Mouse (Mus musculus): ENCODE data around the gene Limch1. TPM values are rescaled to one million over a fixed set of nuclear protein-coding genes. Genes with fewer than 3 reads are reported as not detected.

The Limch1 gene
- polyA plus RNA-seq, 1 experiment from 2014 or later, result 115 TPM

DNA sequence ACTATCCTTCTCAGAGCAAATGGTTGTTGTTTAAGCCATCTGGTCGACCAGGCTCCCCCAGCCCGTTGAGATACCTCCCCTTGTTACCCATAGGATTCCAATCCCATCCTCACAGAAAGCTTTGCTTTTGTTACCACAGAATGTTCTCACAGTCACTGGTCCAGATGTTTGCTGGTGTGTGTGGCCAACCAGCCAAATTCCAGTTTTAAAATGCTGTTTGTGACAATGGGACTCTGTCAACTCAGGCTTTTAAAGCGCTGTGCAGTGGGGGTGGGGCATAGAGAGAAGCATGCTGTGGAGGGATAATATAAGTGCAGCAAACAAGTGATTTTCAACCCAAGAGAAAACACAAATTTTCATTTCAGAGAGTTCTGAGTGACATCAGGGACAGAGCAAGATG, 43.4 kb downstream of the Limch1 start:
- Histone ChIP-seq H3K4me2 (no peak overlapping the region), H3K9me3 (no peaks in the 10 kb centered on the region), H3K27me3 (no peaks in the 10 kb centered on the region), H3K4me1 (peaks cover 15% of the 10 kb centered on the region), H3K36me3 (no peaks in the 10 kb centered on the region), H3K27ac (no peak overlapping the region), H3K9ac (no peak overlapping the region), H3K4me3 (no peak overlapping the region)
- no peak for ATAC-seq (ENCODE audit: insufficient number of reproducible peaks, insufficient read depth, low FRiP score, low TSS enrichment, low read depth)
- 66% methylated on average over 3 of the region's 3 CpGs for WGBS

DNA sequence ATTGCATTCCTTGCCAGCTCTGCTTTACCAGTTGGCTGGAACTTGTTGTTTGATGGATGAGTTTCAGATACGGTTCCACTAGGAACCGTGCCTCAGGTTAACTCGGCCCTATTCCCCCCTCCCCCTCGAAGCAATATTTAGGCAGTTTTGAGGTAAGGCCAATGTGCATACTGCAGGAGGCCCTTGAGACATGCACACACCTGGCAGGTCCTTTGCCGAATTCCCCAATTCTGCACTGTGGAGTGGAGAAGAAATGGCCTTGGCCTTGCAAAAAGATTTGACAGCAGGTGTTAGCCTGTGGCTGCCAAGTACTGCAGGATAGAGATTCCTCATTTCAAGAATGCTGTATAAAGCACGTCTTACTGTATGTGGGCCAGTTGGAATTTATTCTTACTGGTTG, 45.5 kb downstream of the Limch1 start:
- Histone ChIP-seq H3K27me3 (no peaks in the 10 kb centered on the region), H3K4me3 (no peak overlapping the region), H3K27ac (no peak overlapping the region), H3K9ac (no peak overlapping the region), H3K9me3 (no peaks in the 10 kb centered on the region), H3K36me3 (no peaks in the 10 kb centered on the region), H3K4me2 (no peak overlapping the region), H3K4me1 (peaks cover 6% of the 10 kb centered on the region)
- WGBS, result 70% methylated on average over 6 of the region's 6 CpGs
- no peak for ATAC-seq (ENCODE audit: insufficient number of reproducible peaks, insufficient read depth, low FRiP score, low TSS enrichment, low read depth)

DNA sequence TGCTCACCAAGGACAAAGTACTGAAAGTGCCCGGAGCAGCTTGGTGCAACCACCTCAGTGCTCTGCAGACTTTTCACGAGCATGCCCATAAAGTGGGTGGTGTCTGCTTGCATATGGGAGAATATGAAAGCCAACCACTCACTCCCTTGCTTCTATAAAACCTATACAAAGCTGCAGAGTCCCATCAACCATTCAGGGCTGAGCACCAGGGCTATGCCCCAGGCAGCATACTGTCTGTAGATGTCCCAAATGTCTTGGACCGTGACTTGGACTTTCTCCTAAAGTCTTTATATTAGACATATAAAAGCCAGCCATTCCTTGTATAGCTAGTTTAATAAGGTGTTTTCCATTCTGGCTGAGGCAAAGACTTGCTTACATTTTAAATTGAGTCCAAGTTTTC, 47.6 kb downstream of the Limch1 start:
- H3K4me2 ChIP-seq, result no peak overlapping the region
- no peaks in the 10 kb centered on the region for H3K9me3 ChIP-seq
- H3K27ac ChIP-seq, result no peak overlapping the region
- H3K4me1 ChIP-seq, result peaks cover 10% of the 10 kb centered on the region
- no peak for ATAC-seq (ENCODE audit: insufficient number of reproducible peaks, insufficient read depth, low FRiP score, low TSS enrichment, low read depth)
- 90% methylated on average over 3 of the region's 3 CpGs for WGBS
- H3K9ac ChIP-seq, result no peak overlapping the region
- H3K36me3 ChIP-seq, result no peaks in the 10 kb centered on the region
- no peaks in the 10 kb centered on the region for H3K27me3 ChIP-seq
- H3K4me3 ChIP-seq, result no peak overlapping the region

DNA sequence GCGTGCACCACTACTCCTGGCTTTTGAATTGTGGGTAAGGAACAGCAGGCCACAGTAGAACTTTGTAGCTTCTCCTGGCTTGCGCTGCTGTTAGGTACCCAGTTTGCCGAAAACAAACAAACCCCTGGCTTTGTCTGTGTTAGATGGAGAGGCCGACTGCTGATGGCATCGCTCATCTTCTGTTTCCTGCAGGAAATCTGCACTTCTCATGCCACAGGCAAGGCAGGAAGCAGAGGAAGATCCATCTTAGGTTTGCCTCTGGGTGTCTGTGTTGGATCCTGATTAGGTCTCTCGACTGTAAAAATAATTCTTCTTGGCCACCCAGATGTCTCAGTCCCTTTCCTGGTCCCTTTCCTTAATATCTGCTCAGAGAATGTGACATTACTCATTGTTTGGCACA, 51.7 kb downstream of the Limch1 start:
- no peak for ATAC-seq (ENCODE audit: insufficient number of reproducible peaks, insufficient read depth, low FRiP score, low TSS enrichment, low read depth)
- H3K9me3 ChIP-seq, result no peaks in the 10 kb centered on the region
- peaks cover 35% of the 10 kb centered on the region for H3K4me1 ChIP-seq
- 69% methylated on average over 6 of the region's 6 CpGs for WGBS
- H3K36me3 ChIP-seq, result no peaks in the 10 kb centered on the region
- H3K4me3 ChIP-seq, result no peak overlapping the region
- no peak overlapping the region for H3K9ac ChIP-seq
- no peaks in the 10 kb centered on the region for H3K27me3 ChIP-seq
- H3K4me2 ChIP-seq, result no peak overlapping the region
- no peak overlapping the region for H3K27ac ChIP-seq

DNA sequence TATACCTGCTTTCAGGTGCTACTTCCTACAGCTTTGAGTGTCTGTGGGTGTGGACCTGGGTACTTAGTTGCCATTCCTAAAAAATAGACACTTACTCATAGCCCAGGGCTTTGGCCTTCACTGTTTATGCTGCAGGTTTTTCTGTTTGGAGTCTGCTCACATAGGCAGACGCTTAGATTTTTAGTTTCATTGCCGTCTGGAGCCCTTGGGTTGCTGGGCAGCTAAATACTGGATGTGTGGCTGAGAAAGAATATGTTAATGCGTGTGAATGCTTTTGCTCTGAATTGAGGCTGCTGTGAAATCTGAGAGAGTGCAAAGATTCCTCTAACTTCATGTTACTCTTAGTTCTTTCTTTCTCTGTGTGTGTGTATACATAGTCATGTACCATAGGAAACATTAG, 52.5 kb downstream of the Limch1 start:
- H3K9me3 ChIP-seq, result no peaks in the 10 kb centered on the region

DNA sequence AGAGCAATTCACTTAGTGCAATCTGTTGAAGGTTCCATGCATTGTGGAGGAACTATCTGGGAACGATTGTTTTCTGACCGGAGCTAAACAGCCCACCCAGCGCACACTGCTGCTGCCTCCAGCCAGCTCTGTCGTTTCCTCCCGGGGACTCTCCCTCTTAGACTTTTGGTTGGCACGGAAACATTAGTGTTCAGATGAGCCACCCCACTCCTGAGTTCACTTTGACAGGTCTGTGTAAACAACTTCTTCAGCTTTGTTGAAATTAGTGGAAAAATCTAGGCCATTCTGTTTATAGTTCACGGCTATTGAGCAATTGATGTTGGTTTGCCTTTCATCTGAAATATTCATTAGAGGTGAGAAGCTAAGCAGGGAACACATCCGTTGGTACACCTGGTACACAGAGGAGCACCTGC, 53.0 kb downstream of the Limch1 start:
- ATAC-seq (ENCODE audit: insufficient number of reproducible peaks, insufficient read depth, low FRiP score, low TSS enrichment, low read depth), result no peak
- Histone ChIP-seq H3K36me3 (no peaks in the 10 kb centered on the region), H3K4me3 (no peak overlapping the region), H3K4me1 (peaks cover 37% of the 10 kb centered on the region), H3K9me3 (no peaks in the 10 kb centered on the region), H3K4me2 (no peak overlapping the region), H3K27me3 (no peaks in the 10 kb centered on the region), H3K27ac (peak overlapping the region; percentile 60), H3K9ac (no peak overlapping the region)
- 32% methylated on average over 8 of the region's 8 CpGs for WGBS

More for the DNA sequence above, 52.5 kb downstream of the Limch1 start:
- Histone ChIP-seq H3K36me3 (no peaks in the 10 kb centered on the region), H3K9ac (no peak overlapping the region), H3K27me3 (no peaks in the 10 kb centered on the region), H3K4me3 (no peak overlapping the region), H3K27ac (peak overlapping the region; percentile 60), H3K4me1 (peaks cover 37% of the 10 kb centered on the region), H3K4me2 (no peak overlapping the region)
- 40% methylated on average over 3 of the region's 3 CpGs for WGBS
- ATAC-seq (ENCODE audit: insufficient number of reproducible peaks, insufficient read depth, low FRiP score, low TSS enrichment, low read depth), result no peak

DNA sequence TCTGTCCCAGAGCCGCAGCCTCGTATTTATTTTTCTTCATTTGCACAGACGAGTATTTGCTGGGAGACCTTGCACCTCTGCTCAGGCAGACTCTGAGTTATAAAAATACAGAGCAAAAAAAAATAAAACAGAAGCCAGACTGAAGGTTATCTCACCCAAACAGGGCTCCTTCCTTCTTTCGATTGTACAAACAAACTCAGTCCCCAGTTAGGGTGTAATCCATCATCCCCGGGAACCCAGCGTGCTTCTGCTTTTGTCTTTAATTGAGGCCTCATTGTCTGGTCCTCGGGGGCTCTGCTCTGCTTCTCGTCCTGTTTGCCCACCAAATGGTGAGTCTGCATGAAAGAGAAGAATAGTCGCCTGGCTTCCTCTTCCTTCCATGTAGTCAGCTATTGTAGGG, 54.6 kb downstream of the Limch1 start:
- H3K9me3 ChIP-seq, result no peaks in the 10 kb centered on the region
- 36% methylated on average over 9 of the region's 9 CpGs for WGBS
- H3K4me2 ChIP-seq, result no peak overlapping the region
- H3K9ac ChIP-seq, result no peak overlapping the region
- no peak overlapping the region for H3K27ac ChIP-seq
- H3K4me3 ChIP-seq, result no peak overlapping the region
- H3K27me3 ChIP-seq, result no peaks in the 10 kb centered on the region
- peaks cover 37% of the 10 kb centered on the region for H3K4me1 ChIP-seq
- no peaks in the 10 kb centered on the region for H3K36me3 ChIP-seq
- no peak for ATAC-seq (ENCODE audit: insufficient number of reproducible peaks, insufficient read depth, low FRiP score, low TSS enrichment, low read depth)

DNA sequence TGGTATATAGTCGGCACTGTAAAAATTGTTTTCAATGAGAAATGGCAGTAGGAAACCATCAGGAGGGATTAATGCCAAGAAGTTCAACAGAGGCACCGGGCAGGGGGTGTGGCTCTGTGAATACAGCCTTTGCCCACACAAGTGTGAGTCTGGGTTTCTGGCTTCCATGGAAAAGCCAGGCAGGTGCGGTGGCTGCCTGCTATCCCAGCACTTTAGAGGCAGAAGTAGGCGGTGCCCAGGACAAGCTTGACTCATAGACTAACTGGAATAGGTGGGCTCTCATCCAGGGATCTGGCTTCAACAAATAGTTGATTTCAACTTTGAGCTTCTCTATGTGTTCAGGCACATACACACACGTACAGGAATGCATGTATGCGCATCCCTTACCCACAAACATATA, 55.4 kb downstream of the Limch1 start:
- Histone ChIP-seq H3K4me3 (no peak overlapping the region), H3K36me3 (no peaks in the 10 kb centered on the region), H3K27me3 (no peaks in the 10 kb centered on the region), H3K4me1 (peaks cover 38% of the 10 kb centered on the region), H3K9me3 (no peaks in the 10 kb centered on the region), H3K4me2 (no peak overlapping the region), H3K27ac (no peak overlapping the region), H3K9ac (no peak overlapping the region)
- ATAC-seq (ENCODE audit: insufficient number of reproducible peaks, insufficient read depth, low FRiP score, low TSS enrichment, low read depth), result no peak
- WGBS, result 88% methylated on average over 6 of the region's 6 CpGs

DNA sequence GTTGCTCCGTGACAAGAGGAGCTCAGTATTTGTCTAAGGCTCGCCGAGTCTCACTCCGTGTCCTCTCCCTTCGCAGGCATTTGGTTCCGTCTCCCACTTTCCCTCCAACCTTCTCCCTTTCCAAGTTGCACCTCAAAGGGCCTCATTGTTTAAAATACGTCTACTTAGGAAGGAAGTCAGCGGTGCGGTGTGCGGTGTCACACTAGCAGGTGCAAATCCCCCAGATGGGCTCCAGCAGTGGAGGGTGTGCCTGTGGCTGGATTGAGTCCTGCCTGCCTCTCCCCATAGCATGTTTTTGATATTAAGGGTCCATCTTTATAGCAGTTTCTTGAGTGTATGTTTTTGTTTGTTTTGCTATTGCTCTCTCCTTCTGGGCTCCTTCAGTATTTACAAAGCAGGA, 56.6 kb downstream of the Limch1 start:
- Histone ChIP-seq H3K9me3 (no peaks in the 10 kb centered on the region), H3K4me3 (no peak overlapping the region), H3K9ac (no peak overlapping the region), H3K36me3 (no peaks in the 10 kb centered on the region), H3K4me1 (peaks cover 41% of the 10 kb centered on the region), H3K27me3 (no peaks in the 10 kb centered on the region), H3K4me2 (no peak overlapping the region), H3K27ac (no peak overlapping the region)
- WGBS, result 72% methylated on average over 10 of the region's 10 CpGs
- no peak for ATAC-seq (ENCODE audit: insufficient number of reproducible peaks, insufficient read depth, low FRiP score, low TSS enrichment, low read depth)

DNA sequence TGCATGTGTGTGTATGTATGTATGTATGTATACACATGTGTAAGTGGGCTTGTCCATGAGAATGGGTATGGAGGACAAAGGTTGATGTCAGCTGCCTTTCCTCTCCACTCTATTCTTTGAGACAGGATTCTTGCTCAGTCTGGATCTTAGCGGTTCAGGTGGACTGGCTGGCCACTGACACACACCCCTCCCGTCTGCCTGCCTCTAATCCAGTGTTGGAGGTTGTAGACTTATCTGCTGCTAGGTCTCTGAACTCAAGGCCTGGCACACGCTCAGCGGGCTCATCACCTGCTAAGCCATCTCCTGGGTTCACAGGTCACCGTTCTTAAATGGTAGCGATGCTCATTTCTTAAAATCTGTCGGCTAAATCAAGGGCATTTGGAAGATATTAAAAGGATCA, 60.7 kb downstream of the Limch1 start:
- ATAC-seq (ENCODE audit: insufficient number of reproducible peaks, insufficient read depth, low FRiP score, low TSS enrichment, low read depth), result no peak
- H3K4me2 ChIP-seq, result no peak overlapping the region
- no peaks in the 10 kb centered on the region for H3K9me3 ChIP-seq
- H3K4me3 ChIP-seq, result no peak overlapping the region
- no peaks in the 10 kb centered on the region for H3K27me3 ChIP-seq
- H3K4me1 ChIP-seq, result peaks cover 34% of the 10 kb centered on the region
- WGBS, result 68% methylated on average over 7 of the region's 7 CpGs
- H3K36me3 ChIP-seq, result no peaks in the 10 kb centered on the region
- H3K27ac ChIP-seq, result no peak overlapping the region
- no peak overlapping the region for H3K9ac ChIP-seq

DNA sequence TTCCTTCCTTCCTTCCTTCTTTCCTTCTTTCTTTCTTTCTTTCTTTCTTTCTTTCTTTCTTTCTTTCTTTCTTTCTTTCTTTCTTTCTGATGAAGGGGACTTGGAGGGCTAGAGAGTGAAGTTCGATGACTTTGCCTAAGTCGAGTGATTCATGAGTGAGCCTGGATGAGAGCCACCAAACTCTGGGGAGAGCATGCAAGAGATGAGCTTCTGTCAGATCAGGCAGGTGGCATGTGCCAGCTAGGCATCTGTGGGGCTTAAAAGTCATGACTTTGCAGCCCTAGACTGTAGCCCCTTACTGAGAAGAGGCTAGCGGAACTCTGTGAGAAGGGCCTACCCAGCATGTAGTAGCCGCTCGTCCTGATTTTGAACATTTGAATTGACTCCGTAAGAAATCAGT, 62.1 kb downstream of the Limch1 start:
- peaks cover 28% of the 10 kb centered on the region for H3K4me1 ChIP-seq
- H3K9ac ChIP-seq, result no peak overlapping the region
- H3K4me3 ChIP-seq, result no peak overlapping the region
- no peak overlapping the region for H3K4me2 ChIP-seq
- ATAC-seq (ENCODE audit: insufficient number of reproducible peaks, insufficient read depth, low FRiP score, low TSS enrichment, low read depth), result no peak
- H3K9me3 ChIP-seq, result no peaks in the 10 kb centered on the region
- H3K27ac ChIP-seq, result no peak overlapping the region
- H3K27me3 ChIP-seq, result no peaks in the 10 kb centered on the region
- H3K36me3 ChIP-seq, result no peaks in the 10 kb centered on the region
- WGBS, result 96% methylated on average over 6 of the region's 6 CpGs

DNA sequence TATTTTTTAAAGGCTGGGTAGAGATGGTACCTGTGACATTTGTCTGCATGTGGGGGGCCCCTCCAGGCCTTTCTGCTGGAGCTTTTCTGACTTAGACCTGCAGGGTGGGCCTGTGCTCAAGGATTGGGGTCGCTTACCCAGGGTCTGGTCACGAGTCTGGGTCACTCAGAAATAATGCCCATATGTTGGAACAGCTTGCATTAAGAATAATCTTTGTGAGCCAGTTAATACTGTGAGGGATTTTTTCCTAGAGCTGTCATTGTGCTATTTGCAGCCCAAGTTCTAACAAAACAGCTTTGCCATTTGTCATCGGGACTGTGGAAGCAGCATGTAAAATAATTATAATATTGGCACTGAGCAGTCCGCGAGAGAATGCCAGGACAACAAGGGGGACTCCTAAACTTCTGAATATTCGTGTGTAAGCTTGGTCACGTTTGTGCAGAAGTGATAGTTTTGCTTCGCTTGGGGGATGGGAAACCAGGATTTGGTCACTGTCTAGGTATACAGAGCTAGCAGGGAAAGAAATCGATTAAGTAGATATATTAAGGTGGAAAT, 63.5 kb downstream of the Limch1 start:
- WGBS, result 68% methylated on average over 9 of the region's 9 CpGs
- peak overlapping the region; percentile 62 for H3K27ac ChIP-seq
- no peak for ATAC-seq (ENCODE audit: insufficient number of reproducible peaks, insufficient read depth, low FRiP score, low TSS enrichment, low read depth)

DNA sequence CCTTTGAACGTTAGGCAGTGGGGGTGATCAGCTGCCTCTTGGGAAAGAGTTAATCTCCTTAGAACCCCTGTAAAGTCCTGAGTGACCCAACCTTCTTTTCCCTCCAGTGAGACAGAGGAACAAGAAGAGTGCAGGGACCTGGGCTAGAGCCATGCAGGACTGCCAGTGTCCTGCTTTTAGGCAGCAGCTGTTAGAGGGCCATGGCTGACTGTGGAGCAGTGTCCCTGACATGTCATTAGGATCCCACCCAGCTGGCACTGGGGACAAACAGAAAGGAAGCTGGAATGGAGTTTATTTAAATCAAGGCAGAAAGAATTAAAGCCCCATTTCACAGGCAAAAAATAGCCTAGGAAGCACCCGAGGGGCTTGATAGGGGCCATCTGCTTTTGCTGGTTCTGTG, 64.8 kb downstream of the Limch1 start:
- no peaks in the 10 kb centered on the region for H3K27me3 ChIP-seq
- H3K4me2 ChIP-seq, result no peak overlapping the region
- H3K4me3 ChIP-seq, result no peak overlapping the region
- WGBS, result 50% methylated on average over 2 of the region's 2 CpGs
- no peak overlapping the region; the same call in 1 of the 2 replicates for H3K27ac ChIP-seq
- H3K4me1 ChIP-seq, result peaks cover 28% of the 10 kb centered on the region
- no peak for ATAC-seq (ENCODE audit: insufficient number of reproducible peaks, insufficient read depth, low FRiP score, low TSS enrichment, low read depth)
- no peaks in the 10 kb centered on the region for H3K9me3 ChIP-seq
- H3K9ac ChIP-seq, result no peak overlapping the region
- H3K36me3 ChIP-seq, result no peaks in the 10 kb centered on the region

More for the DNA sequence above, 63.5 kb downstream of the Limch1 start:
- H3K36me3 ChIP-seq, result no peaks in the 10 kb centered on the region
- no peaks in the 10 kb centered on the region for H3K9me3 ChIP-seq
- no peak overlapping the region for H3K4me2 ChIP-seq
- H3K27me3 ChIP-seq, result no peaks in the 10 kb centered on the region
- H3K4me3 ChIP-seq, result no peak overlapping the region
- no peak overlapping the region for H3K9ac ChIP-seq
- H3K4me1 ChIP-seq, result peaks cover 28% of the 10 kb centered on the region

All from embryonic facial prominence, embryonic 13.5 days (tissue).